Mouse (Mus musculus): ENCODE data around the gene Zfp583. TPM values are rescaled to one million over a fixed set of nuclear protein-coding genes. Genes with fewer than 3 reads are reported as not detected.
"Not testable (repeated sequence)": the region's sequence is repeated elsewhere in the genome, so short reads cannot be mapped to it uniquely, and the experiment has no call there.

The Zfp583 gene
- polyA plus RNA-seq, 1 experiment from 2014 or later, result 3.2 TPM

GRCm38 (mm10) chr7:6300796-6301195 is 30.3 kb downstream of the Zfp583 start:
- WGBS, result 68% methylated on average over 11 of the region's 11 CpGs

GRCm38 (mm10) chr7:6291121-6291520 is 40.0 kb downstream of the Zfp583 start:
- not testable (repeated sequence) for H3K9me3 ChIP-seq (replicated peaks; ENCODE audit: control insufficient read depth, low read length); H3K4me2 ChIP-seq (ENCODE audit: low read depth, low read length); H3K4me1 ChIP-seq (ENCODE audit: control insufficient read depth, insufficient read depth, low read length); H3K36me3 ChIP-seq (ENCODE audit: control insufficient read depth, insufficient read depth); H3K4me3 ChIP-seq (ENCODE audit: low read length); ATAC-seq (replicated peaks; ENCODE audit: extremely low read depth, insufficient read depth, low FRiP score); H3K27me3 ChIP-seq (ENCODE audit: control insufficient read depth, insufficient read depth, low read length); H3K27ac ChIP-seq (ENCODE audit: low read length); H3K9ac ChIP-seq (ENCODE audit: low read length)
- 93% methylated on average over 4 of the region's 6 CpGs for WGBS

More at GRCm38 (mm10) chr7:6300796-6301195, 30.3 kb downstream of the Zfp583 start:
- not testable (repeated sequence) for H3K9ac ChIP-seq (ENCODE audit: low read length); H3K27me3 ChIP-seq (ENCODE audit: control insufficient read depth, insufficient read depth, low read length); H3K4me2 ChIP-seq (ENCODE audit: low read depth, low read length); H3K27ac ChIP-seq (ENCODE audit: low read length); ATAC-seq (replicated peaks; ENCODE audit: extremely low read depth, insufficient read depth, low FRiP score); H3K4me1 ChIP-seq (ENCODE audit: control insufficient read depth, insufficient read depth, low read length); H3K4me3 ChIP-seq (ENCODE audit: low read length)
- H3K9me3 ChIP-seq (replicated peaks; ENCODE audit: control insufficient read depth, low read length), result peaks cover 10% of the 10 kb centered on the region
- H3K36me3 ChIP-seq (ENCODE audit: control insufficient read depth, insufficient read depth), result peaks cover 17% of the 10 kb centered on the region

- no peaks in the 10 kb centered on the region for H3K36me3 ChIP-seq (ENCODE audit: control insufficient read depth, insufficient read depth)
- WGBS, result 26% methylated on average over 15 of the region's 15 CpGs
- peaks cover 9% of the 10 kb centered on the region; the same call in 1 of the 2 replicates for H3K4me1 ChIP-seq (ENCODE audit: control insufficient read depth, insufficient read depth, low read length)
- 0 out of 2 replicates have a peak, but pooled peaks have one; percentile 2 for ATAC-seq (replicated peaks; ENCODE audit: extremely low read depth, insufficient read depth, low FRiP score)
- no peak overlapping the region for H3K27ac ChIP-seq (ENCODE audit: low read length)
- peak overlapping the region; percentile 70 for H3K4me3 ChIP-seq (ENCODE audit: low read length)
- H3K9ac ChIP-seq (ENCODE audit: low read length), result peak overlapping the region; percentile 79
- no peaks in the 10 kb centered on the region for H3K27me3 ChIP-seq (ENCODE audit: control insufficient read depth, insufficient read depth, low read length)
- H3K9me3 ChIP-seq (replicated peaks; ENCODE audit: control insufficient read depth, low read length), result no peaks in the 10 kb centered on the region
- peak overlapping the region; percentile 84 for H3K4me2 ChIP-seq (ENCODE audit: low read depth, low read length)
Observed at GRCm38 (mm10) chr7:6286921-6287531, 44.1 kb downstream of the Zfp583 start.

- Histone ChIP-seq H3K4me2 (ENCODE audit: low read depth, low read length) (peak within 1 kb of the TSS; percentile 84), H3K27ac (ENCODE audit: low read length) (peak within 1 kb of the TSS; percentile 87), H3K9ac (ENCODE audit: low read length) (peak within 1 kb of the TSS; percentile 79), H3K9me3 (replicated peaks; ENCODE audit: control insufficient read depth, low read length) (no peaks in the 10 kb centered on the region), H3K27me3 (ENCODE audit: control insufficient read depth, insufficient read depth, low read length) (no peaks in the 10 kb centered on the region), H3K36me3 (ENCODE audit: control insufficient read depth, insufficient read depth) (no peaks in the 10 kb centered on the region), H3K4me3 (ENCODE audit: low read length) (peak within 1 kb of the TSS; percentile 70), H3K4me1 (ENCODE audit: control insufficient read depth, insufficient read depth, low read length) (peaks cover 9% of the 10 kb centered on the region; the same call in 1 of the 2 replicates)
- peak; percentile 89 for ATAC-seq (replicated peaks; ENCODE audit: extremely low read depth, insufficient read depth, low FRiP score)
- 3% methylated on average over 50 of the region's 50 CpGs for WGBS
Observed at GRCm38 (mm10) chr7:6285842-6286705, 45.0 kb downstream of the Zfp583 start, which contains the start of gene Zfp667. Zfp667 (plus strand) TSS chr7:6286579.

- Histone ChIP-seq H3K4me3 (ENCODE audit: low read length) (peak overlapping the region; percentile 70; the same call in 1 of the 2 replicates), H3K9me3 (replicated peaks; ENCODE audit: control insufficient read depth, low read length) (no peaks in the 10 kb centered on the region), H3K9ac (ENCODE audit: low read length) (no peak overlapping the region), H3K36me3 (ENCODE audit: control insufficient read depth, insufficient read depth) (no peaks in the 10 kb centered on the region), H3K4me1 (ENCODE audit: control insufficient read depth, insufficient read depth, low read length) (peaks cover 9% of the 10 kb centered on the region; the same call in 1 of the 2 replicates), H3K4me2 (ENCODE audit: low read depth, low read length) (peak overlapping the region; percentile 84), H3K27ac (ENCODE audit: low read length) (peak overlapping the region; percentile 87), H3K27me3 (ENCODE audit: control insufficient read depth, insufficient read depth, low read length) (no peaks in the 10 kb centered on the region)
- ATAC-seq (replicated peaks; ENCODE audit: extremely low read depth, insufficient read depth, low FRiP score), result no peak
- WGBS, result 83% methylated on average over 6 of the region's 6 CpGs
Observed at GRCm38 (mm10) chr7:6285366-6285765, 45.7 kb downstream of the Zfp583 start.

- no peak overlapping the region for H3K4me3 ChIP-seq (ENCODE audit: low read length)
- no peak overlapping the region for H3K27ac ChIP-seq (ENCODE audit: low read length)
- H3K4me1 ChIP-seq (ENCODE audit: control insufficient read depth, insufficient read depth, low read length), result peaks cover 9% of the 10 kb centered on the region; the same call in 1 of the 2 replicates
- no peaks in the 10 kb centered on the region for H3K27me3 ChIP-seq (ENCODE audit: control insufficient read depth, insufficient read depth, low read length)
- WGBS, result 85% methylated on average over 4 of the region's 4 CpGs
- no peaks in the 10 kb centered on the region for H3K36me3 ChIP-seq (ENCODE audit: control insufficient read depth, insufficient read depth)
- H3K9me3 ChIP-seq (replicated peaks; ENCODE audit: control insufficient read depth, low read length), result no peaks in the 10 kb centered on the region
- no peak for ATAC-seq (replicated peaks; ENCODE audit: extremely low read depth, insufficient read depth, low FRiP score)
- no peak overlapping the region for H3K9ac ChIP-seq (ENCODE audit: low read length)
- H3K4me2 ChIP-seq (ENCODE audit: low read depth, low read length), result no peak overlapping the region
Observed at GRCm38 (mm10) chr7:6284442-6285012, 46.6 kb downstream of the Zfp583 start.

- Histone ChIP-seq H3K27me3 (ENCODE audit: control insufficient read depth, insufficient read depth, low read length) (no peaks in the 10 kb centered on the region), H3K9me3 (replicated peaks; ENCODE audit: control insufficient read depth, low read length) (no peaks in the 10 kb centered on the region), H3K27ac (ENCODE audit: low read length) (peak overlapping the region; percentile 85), H3K4me1 (ENCODE audit: control insufficient read depth, insufficient read depth, low read length) (peaks cover 9% of the 10 kb centered on the region; the same call in 1 of the 2 replicates), H3K4me2 (ENCODE audit: low read depth, low read length) (peak overlapping the region; percentile 79), H3K4me3 (ENCODE audit: low read length) (peak overlapping the region; percentile 70), H3K36me3 (ENCODE audit: control insufficient read depth, insufficient read depth) (no peaks in the 10 kb centered on the region), H3K9ac (ENCODE audit: low read length) (peak overlapping the region; percentile 75)
- under 1% methylated on average over 23 of the region's 23 CpGs for WGBS
- peak; percentile 34 for ATAC-seq (replicated peaks; ENCODE audit: extremely low read depth, insufficient read depth, low FRiP score)
Observed at GRCm38 (mm10) chr7:6283451-6284075, 47.5 kb downstream of the Zfp583 start.

- Histone ChIP-seq H3K9me3 (replicated peaks; ENCODE audit: control insufficient read depth, low read length) (no peaks in the 10 kb centered on the region), H3K4me1 (ENCODE audit: control insufficient read depth, insufficient read depth, low read length) (peaks cover 9% of the 10 kb centered on the region; the same call in 1 of the 2 replicates), H3K4me2 (ENCODE audit: low read depth, low read length) (peak overlapping the region; percentile 79), H3K36me3 (ENCODE audit: control insufficient read depth, insufficient read depth) (no peaks in the 10 kb centered on the region), H3K27me3 (ENCODE audit: control insufficient read depth, insufficient read depth, low read length) (no peaks in the 10 kb centered on the region), H3K4me3 (ENCODE audit: low read length) (peak overlapping the region; percentile 70), H3K9ac (ENCODE audit: low read length) (peak overlapping the region; percentile 75), H3K27ac (ENCODE audit: low read length) (peak overlapping the region; percentile 85)
- WGBS, result 3% methylated on average over 1 of the region's 1 CpGs
- no peak for ATAC-seq (replicated peaks; ENCODE audit: extremely low read depth, insufficient read depth, low FRiP score)
Observed at GRCm38 (mm10) chr7:6282749-6283148, 48.3 kb downstream of the Zfp583 start.
